Mouse (Mus musculus) liver, adult 2 months (tissue): ENCODE results near the gene Parp16.

Experiments
- CTCF ChIP-seq: fragments of 200-500 bp; IDR thresholded peaks from 2 replicates; pipeline ENCODE4 v1.5.1; 2011; ENCODE audit warnings: low read depth, low read length, control low read depth
- POLR2A ChIP-seq: fragments of 200-500 bp; IDR thresholded peaks from 2 replicates; pipeline ENCODE4 v1.6.1; 2011; ENCODE audit warnings: low read length, control low read depth; ENCODE audit not compliant: insufficient read depth; ENCODE audit errors: extremely low read depth

DNA sequence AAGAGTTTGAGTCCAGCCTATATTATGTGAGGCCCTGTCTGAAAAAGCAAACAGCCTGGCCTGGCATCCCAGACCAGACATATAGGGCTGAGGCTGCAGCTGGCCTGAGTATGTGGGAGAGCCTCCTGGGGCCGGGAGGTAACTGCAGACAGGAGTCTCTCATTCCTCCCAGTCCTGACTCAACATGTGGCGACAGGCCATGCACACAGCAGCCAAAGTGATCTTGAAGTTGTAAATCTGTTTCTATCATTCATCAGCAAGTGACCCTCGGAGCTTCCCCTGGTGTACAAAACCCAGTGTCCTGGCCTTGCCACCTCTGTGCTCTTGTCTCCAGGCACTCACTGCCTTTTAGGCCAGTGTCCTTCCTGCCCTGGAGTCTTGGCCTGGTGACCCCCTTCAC, 56.9 kb downstream of the Parp16 start:
- no peak for TF ChIP-seq CTCF
- TF ChIP-seq POLR2A = no peak
